Mouse (Mus musculus) R1 (cell line): ENCODE data around the gene Ttc23.

ENCODE experiments used
- DNase-seq: peaks from one replicate; pipeline ENCODE4 v3.0.0-alpha.2; 2018; ENCODE audit warnings: low read depth, low spot score

Gene Ttc23

DNA sequence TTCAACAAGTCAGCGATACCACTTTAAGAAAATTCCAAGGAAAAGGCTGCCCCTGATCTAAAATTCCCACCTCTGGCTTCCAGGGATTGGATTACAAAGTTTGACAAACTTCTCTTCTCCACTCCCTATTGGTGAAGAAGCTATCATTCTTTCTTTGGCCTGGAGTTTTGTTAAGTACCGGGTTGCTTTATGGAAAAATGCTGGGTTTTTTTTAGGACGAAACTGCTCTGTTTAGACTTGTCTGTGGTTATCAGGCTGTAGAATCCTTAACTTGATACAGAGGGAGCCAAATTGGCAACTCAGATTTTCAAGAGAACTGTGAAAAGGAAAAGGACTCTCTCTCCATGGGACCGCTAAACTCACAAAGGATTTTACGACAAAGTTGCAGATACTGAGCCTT is at the start of gene Ttc23:
TSS of gene Ttc23 (plus strand) at position 134 of the 400 bp plus-strand sequence.
- peak; percentile 77 for DNase-seq

DNA sequence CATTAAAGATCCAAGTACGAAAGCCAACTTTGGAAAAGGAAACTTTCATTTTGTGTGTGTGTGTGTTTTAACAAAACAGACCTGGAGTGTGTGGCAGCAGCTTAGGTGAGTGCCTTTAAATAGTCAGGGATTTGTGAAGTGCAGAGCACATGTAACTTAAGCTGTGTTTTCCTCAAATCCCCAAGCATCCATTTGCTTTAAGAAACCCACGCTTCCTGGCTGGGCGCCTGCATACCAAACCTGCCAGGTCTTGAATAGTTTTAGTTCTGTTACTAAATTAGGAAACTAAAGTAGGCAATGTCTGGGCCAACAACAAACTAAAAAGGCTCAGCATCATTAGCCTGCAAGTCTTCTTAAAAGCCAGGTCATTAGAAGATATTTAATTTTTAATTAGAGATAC is 49.2 kb upstream of the Ttc23 start:
- DNase-seq: no peak

DNA sequence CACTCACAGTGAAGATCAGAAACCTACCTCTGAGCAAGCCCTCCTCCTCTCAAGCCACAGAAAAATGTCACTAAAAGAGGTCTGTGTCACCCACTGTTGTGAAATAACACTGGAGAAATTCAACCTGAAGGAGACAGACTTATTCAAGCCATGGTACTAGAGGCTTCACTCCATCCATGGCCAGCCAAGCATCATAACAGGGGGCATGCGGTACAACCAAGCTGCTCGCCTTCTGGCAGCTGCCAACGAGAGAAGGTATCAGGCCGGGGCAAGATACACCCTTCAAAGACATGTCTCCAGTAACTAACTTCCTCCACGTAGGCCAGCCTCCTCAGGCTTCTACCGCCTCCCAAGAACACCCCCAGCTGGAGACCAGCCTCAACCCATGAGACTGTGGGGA is 42.1 kb upstream of the Ttc23 start:
- DNase-seq: no peak

DNA sequence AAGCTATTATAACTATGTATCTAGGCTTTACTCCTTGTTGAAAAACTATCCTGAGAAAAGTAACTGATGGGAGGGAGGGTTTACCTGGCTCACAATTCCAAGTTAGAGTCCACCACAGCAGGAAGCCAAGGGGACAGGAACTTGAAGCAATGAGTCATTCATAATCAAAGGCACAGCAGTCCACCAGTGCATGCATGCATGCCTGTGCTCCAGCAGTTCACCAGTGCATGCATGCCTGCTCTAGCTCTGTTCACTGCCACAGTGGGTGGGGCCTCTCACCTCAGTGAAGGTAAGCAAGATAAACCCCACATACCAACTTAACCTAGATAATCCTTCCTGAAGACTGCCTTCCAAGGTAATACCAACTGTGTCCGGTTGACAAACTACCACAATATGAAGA is 41.0 kb upstream of the Ttc23 start:
- no peak for DNase-seq

DNA sequence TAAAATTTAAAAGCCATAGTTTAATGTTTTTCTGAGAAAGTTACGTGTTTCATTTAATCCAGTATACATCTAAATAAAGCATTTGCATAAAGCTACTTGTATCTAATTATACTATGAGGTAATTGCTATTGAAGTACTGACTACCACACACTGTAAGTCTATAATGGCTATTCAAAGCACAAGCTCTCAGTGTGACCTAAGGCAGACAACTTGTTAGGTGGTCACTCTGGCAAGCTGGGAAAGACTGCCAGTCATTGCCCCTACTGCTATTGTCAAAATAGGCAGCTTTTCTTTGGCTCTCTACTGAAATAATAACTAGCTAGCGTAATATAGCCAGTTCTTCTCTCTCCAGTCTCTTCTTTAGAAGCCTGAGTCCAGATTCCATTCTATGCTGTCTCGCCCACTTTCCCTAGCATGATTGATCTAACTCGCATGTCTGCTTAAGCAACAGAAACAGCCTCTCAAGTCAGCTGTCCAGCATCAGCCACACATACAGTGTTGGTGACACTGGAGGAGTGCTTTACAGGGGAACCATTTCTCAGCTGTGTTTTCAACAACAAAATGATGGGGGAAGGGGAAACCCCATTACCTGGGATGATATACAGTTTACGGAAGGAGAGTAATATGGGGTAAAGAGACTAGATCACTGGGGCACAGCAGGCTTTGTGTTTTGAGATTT is 39.4 kb upstream of the Ttc23 start:
- no peak for DNase-seq

DNA sequence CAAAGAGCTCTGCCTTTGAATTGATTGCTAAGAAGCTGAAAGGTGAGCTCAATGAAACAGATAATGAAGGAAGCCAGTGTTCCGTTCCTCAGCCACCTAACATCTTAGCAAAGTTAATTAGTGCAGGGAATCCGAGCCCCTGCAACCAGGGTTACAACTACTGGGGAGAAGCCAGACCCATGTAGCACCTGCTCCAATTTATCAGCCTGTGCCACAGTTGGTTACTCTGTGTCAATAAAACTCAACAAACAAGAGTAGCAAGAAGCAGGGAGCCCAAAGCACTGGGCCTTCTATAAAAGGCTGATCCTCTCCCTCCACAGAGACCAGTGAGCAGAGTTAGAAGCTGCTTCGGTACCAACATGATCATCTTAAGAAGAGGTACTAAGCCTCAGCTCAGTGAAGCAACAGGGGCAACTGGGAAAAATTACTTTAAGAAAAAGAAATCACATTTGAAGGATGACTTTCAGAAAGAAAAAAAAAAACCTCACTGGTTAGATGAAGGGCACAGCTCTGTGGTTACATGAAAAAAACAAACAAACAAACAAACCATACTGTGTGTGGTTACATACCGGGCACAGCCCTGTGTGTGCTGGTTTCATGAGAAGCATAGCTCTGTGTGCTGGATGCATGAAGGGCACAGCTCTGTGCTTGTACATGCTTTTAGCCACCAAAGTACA is 38.7 kb upstream of the Ttc23 start:
- no peak for DNase-seq

DNA sequence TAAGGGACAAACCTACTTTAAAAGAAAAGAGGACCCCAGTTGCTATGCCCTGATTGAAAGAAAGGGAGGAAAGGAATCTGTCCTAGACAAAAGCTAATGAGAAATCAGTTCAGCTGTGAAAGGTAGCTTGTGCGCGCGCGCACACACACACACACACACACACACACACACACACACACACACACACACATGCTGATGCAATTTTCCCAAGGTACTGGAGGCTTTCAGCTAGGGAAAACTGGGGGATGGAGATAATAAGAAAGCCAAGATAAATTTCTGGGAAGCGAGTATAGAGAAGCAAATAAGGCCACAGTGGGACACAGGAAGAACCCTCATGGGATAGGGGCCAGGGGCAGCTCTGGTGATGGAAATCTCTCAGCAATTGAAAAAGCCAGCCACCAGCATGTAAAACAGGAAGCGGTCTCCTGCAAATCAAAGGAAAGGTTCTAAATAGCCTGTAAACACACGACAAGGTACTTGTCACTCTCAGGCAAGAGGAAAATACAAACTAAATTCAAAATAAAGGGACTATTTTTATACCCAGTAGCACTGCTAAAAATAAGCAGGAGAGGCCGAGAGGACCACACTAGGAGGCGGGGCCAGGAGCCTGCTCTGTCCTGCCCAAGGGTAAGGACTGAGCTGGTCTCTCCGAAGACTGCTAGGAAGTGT is 33.3 kb upstream of the Ttc23 start:
- peak; percentile 55 for DNase-seq

DNA sequence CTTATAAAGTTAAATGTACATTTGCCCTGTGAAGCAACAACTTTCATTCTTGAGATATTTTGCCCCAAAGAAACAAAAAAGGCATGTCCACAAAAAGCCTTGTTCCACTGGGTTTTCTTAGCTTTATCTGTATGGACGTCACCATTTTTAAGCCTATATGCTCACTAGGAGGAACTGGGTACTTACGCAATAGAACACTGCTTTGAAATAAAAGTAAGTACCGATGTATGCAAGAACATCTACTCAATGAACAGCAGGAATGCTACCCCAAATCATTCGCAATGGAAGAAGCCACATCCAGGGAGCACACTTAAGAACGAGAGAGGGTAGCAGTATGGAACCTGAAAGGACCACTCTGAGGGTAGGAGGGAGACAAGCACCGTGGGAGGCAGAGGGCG is 32.7 kb upstream of the Ttc23 start:
- no peak for DNase-seq

DNA sequence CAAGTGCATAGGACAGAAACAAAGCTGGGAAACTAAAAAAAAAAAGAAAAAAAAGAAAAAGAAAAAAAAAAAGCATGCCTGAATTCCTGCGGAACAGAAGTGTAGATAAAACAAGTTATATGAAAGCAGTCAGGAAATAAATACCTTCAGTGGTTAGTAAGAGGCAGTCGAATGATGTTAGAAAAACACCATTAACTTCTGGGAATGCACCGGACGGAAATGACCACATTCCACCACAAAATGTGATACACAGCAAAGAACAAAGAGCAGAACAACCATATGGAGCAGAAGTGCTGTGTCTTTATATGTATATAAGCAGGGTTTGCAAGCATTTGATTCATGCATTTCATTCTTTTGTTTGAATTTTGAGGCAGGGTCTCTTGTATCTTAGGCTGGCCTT is 30.3 kb upstream of the Ttc23 start:
- no peak for DNase-seq

DNA sequence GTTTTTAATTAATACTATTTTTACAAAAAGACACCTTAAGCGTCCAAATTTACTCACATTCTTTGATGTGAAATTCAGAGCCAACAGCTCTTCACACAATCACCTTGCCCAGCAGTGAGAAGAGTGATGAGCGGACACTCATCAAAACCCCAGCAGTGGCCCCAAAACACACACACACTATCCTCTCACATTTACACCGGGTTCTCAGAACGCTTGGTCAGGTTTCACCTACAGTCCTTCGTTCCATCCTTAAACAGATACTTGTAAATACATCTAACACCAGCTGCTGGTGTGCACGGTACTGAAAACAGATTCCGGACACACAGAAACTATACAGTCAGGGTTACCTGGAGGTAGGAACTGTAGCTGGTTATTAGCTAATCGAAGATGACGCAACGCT is 29.6 kb upstream of the Ttc23 start:
- no peak for DNase-seq

DNA sequence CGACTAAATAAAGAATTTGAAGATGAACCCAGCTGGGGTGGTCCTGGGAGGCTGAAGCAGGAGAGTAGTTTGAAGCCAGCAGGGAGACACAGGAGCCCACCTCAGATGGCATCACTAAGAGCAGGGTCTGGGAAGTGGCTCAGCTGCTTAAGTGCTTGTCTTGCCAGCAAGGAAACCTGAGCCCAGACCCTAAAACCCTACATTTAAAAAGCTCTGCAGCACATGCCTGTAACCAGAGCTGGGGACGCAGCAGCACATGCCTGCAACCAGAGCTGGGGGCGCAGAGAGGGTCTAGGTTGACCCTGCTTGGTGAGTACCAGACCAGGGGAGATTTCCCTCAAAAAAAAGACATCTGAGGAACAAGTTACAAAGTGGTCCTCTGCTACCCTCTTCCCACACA is 28.9 kb upstream of the Ttc23 start:
- DNase-seq: no peak

DNA sequence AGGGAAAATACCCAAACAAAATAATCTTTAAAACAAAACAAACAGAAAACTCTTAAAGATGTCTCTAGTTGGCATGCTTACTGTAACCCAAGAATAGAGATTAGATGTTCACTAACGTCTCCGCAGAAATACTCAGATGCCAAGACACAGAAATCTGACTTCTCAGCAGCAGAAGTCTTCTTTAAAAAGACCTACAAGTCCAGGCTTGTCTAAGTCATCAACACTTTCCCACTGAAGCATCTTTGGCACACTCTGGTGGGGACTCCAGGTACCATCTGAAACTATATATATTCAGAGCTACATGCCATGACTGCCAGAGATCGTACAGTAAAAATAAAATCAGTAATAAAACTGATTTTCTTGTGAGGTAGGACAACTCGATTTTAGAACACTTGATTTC is 27.4 kb upstream of the Ttc23 start:
- peak; percentile 35 for DNase-seq

DNA sequence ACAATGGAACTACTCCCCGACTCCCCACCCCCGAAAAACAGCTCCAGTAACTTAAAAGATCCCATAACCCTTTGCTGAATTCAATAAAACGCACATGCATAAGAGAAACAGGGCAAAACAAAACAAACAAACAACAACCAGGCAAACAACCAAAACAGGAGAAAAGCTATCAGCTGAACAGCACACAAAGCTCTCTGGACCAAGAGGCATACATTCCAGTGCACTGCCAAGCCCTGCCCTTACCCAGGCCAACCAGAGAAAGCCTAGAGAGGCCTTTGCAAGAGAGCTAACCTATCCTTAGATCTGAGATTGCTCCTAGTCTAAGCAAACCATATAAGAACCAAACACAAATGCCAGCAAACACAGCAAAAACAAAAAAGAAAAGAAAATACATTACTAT is 25.1 kb upstream of the Ttc23 start:
- no peak for DNase-seq

DNA sequence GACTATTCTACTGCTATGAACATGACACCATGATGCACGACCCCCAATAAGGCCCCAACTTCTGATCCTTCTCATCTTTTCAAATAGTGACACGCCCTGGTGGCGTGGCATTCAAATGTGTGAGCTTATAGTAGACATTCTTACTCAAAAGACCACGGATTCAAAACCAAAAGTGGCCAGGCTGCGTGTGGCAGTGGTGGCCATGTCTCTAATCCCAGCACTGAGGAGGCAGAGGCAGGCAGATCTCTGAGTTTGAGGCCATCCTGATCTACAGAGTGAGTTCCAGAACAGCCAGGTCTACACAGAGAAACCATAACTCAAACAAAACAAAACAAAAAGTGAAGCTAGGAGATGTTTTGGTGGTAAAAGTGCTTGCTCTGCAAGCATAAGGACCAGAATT is 20.5 kb upstream of the Ttc23 start:
- no peak for DNase-seq

DNA sequence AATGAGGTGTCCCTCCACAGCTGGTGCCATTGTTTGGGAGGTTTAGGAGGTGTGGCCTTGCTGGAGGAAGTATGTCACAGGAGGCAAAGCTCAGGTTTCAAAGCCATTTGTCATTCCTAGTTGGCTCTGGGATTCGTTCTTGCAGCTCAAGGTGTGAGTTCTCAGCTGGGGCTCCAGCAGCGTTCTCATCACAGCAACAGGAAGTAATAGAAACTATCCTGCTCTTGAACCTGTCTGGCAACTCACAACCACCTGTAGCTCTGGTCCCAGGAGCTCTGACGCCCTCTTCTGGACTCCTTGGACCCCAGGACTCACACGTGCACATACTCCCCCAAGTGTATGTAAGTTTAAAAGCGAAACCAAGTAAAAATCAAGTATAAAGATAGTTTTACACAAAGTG is 17.5 kb upstream of the Ttc23 start:
- DNase-seq: peak; percentile 90

DNA sequence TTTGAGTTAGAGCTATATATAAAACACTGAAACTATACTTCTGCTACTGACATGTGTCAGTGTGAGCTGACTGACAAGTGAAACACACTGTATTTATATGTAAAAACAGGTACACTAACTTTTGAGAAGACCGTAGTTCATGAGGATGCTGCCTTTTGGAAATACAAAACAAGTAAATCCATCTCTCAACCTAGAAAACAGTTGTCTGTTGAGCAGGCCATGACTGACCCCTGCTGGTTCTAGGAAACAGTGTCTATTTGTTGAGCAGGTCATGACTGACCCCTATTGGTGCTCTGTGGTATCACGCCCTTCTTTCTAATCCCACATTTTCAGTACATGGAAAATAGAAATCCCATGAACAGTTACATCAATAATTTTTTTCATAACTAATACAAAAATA is 16.4 kb upstream of the Ttc23 start:
- DNase-seq: peak; percentile 84

DNA sequence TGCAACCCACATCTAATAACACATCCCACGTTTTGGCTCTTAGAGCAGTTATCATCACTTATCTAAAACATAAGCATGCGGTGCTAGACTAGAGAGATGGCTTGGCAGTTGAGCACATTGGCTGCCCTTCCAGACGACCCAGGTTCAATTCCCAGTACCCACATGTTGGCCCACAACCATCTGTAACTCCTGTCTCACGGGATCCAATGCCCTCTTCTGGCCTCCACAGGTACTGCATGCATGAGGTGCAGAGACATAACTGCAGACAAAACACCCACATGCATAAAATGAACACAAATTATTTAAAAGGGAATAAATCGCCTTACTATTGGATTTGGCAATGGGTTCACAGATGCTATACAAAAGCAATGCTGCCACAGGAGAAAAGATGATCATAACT is 14.8 kb upstream of the Ttc23 start:
- DNase-seq: peak; percentile 62

DNA sequence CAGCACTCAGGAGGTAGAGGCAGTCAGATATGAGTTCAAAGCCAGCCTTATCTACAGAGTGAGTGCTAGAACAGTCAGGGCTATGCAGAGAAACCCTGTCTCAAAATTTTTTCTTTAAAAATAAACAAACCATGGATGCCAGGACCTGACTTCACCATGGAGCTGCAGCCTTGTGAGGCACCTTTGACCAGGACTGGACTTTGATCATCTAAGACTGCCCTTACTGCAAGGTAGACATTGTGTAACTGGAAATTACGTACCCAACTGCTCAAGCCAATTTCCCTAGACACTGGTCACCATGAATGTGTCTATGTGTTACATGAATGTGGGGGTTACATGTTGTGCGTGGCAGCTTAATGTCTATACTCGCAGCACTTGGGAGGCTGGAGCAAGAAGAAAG is 13.0 kb upstream of the Ttc23 start:
- DNase-seq: no peak

DNA sequence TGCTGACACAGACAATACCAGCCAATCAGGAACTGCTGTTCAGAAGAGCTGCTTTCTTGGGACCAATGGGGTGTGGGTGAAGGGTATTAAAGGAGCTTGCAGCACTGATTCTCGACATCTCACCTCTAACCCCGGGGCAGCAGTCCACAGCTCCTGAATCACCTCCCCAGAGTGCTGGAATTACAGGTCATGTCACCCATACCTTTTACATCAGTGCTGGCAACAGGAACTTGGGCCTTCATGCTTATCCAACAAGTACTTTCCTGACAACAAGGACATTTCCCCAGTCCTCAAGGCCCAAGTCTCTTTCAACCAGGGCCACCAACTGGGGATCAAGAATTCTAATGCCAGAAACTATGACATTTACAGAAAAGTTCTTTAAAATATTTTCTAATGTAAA is 11.0 kb upstream of the Ttc23 start:
- DNase-seq: no peak

DNA sequence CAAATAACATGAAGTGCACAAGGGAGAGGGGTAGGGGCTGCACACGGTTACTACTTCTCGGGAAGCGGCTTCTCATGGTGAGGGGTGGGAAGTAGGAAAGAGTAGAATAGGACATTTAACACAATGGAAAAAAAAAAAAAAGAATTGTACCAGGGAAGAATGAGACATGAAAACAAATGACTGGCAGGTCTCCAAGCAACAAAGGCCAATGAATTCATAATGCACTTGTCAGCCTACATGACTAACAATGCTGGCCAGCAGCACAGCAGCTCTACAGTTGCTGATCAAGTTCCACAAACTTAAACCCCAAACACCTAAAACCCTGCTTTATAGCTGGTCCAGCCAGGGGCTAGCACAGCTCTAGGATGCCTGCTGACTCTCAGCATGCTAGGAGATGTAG is 8.2 kb upstream of the Ttc23 start:
- no peak for DNase-seq

DNA sequence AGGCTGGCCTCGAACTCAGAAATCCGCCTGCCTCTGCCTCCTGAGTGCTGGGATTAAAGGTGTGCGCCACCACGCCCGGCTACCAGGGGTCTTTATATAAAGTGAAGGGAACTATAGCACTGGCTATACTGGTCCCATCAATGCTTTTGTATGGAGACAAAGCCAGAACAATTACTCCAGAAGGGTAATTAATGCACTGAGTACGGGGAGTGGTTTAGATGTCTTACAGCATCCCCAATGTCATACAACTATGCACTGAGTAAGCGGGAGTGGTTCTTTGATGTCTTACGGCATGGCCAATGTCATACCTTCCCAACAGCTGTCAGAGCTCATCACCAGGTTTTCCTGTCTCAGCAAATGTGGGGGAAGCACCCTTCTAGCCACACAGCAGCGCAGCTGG is 4.3 kb upstream of the Ttc23 start:
- DNase-seq: peak; percentile 44

DNA sequence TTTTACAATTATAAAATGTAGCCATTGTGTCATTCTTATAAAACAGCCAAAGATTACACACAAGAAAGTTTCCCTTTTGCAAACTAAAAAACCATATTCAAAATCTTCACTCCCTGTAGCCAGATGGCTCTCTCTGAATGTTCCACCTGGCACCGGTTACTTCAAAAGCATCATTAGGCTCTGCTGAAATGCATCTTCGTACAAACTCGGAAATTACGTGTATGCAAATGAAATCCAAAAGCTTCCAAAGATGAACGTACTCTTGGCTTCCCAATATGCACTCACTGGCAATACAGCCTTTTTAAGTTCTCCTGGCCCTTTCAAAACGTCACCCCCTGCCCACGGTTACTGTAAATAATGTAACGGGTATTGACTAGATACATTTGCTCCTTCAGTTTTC is 2.9 kb upstream of the Ttc23 start:
- no peak for DNase-seq
